Mouse (Mus musculus) spleen, embryonic (tissue): ENCODE data around the gene Btg4.

Source experiments
- CTCF ChIA-PET: fragments of 350-600 bp; sonication (Branson Sonifier 250); formaldehyde crosslinking; loops from one replicate; lab custom pipeline; 2022; lab: Charles Lee

Gene Btg4

GRCm38 (mm10) chr9:51165312-51166180 is 104.8 kb downstream of the Btg4 start, which contains the start of gene Gm32742:
Gene Gm32742 (minus strand): TSS chr9:51165517.
- CTCF ChIA-PET, result no interaction called here

- CTCF ChIA-PET, result no interaction called here
These were observed 107.3 kb downstream of the Btg4 start for GRCm38 (mm10) chr9:51167954-51168353.

GRCm38 (mm10) chr9:51168698-51169097 is 108.0 kb downstream of the Btg4 start:
- CTCF ChIA-PET, result no interaction called here

DNA sequence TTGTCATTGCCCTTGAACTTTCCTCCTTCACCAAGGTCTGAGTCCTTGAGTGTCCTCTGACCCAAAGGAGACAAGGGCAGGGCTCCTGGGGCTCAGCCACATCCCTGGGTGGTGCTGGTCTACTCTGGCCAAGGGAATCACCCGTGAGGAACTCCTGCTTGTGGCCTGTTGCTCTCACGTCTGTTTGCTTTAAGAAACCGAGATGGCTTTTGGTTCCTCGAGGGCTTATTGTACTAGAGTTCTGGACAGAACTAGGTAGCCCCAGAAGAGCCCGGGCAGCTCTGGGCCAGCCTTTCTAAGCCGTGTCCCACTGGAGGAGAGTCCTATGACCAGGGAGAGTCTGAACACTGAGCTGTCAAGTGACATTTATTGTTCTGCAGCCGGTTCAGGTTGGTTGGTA is 108.4 kb downstream of the Btg4 start:
- CTCF ChIA-PET, result no interaction called here
